Comparison of ENCODE assay signal across 11 mouse cellular contexts in genomic region chr11:33180701-33181116, GRCm38 (mm10). TPM values are rescaled to one million over a fixed set of nuclear protein-coding genes. Genes with fewer than 3 reads are reported as not detected.
DNase-seq lines count a peak whose midpoint lies in the region; ATAC-seq and TF ChIP-seq lines count a peak whose summit lies in the region.
"Had no signal": no experiment of that assay in that cellular context is flagged by ENCODE, and none has a peak within 500 bp of the region (broad histone marks: within the 10 kb centered on the region; RNA-seq: fewer than 3 reads in every experiment).

No protein-coding gene starts in this region.

- H3K9me3 ChIP-seq in kidney, postnatal 0 days (replicated peaks; ENCODE audit: low read length), result no peaks in the 10 kb centered on the region
- no peaks in the 10 kb centered on the region for H3K9me3 ChIP-seq in embryonic facial prominence, embryonic 11.5 days (replicated peaks; ENCODE audit: control insufficient read depth, low read length)
- no peaks in the 10 kb centered on the region for H3K9me3 ChIP-seq in hindbrain, postnatal 0 days (ENCODE audit: low read length)
- no peaks in the 10 kb centered on the region for H3K9me3 ChIP-seq in neural tube, embryonic 13.5 days

- ATAC-seq in kidney, postnatal 0 days (replicated peaks; ENCODE audit: low FRiP score, low read depth), result no peak; the same call in 1 of the 2 replicates
- peak; percentile 25; the same call in 1 of the 2 replicates for ATAC-seq in embryonic facial prominence, embryonic 11.5 days (replicated peaks; ENCODE audit: insufficient number of reproducible peaks, low FRiP score, low TSS enrichment, low read depth)
- peak; percentile 57; the same call in 1 of the 2 replicates for ATAC-seq in hindbrain, postnatal 0 days
- no peak for ATAC-seq in neural tube, embryonic 13.5 days (ENCODE audit: low read depth)

- peak overlapping the region; percentile 47 for H3K4me2 ChIP-seq in kidney, postnatal 0 days (ENCODE audit: low read length)
- H3K4me2 ChIP-seq in embryonic facial prominence, embryonic 11.5 days (ENCODE audit: low read depth, low read length), result peak overlapping the region; percentile 51
- H3K4me2 ChIP-seq in hindbrain, postnatal 0 days (ENCODE audit: low read depth, low read length), result peak overlapping the region; percentile 40
- H3K4me2 ChIP-seq in neural tube, embryonic 13.5 days, result peak overlapping the region; percentile 49

- TF ChIP-seq CTCF in kidney, postnatal 0 days (IDR thresholded peaks at IDR 0.05; ENCODE audit: low read depth), result no peak
- TF ChIP-seq CTCF in hindbrain, postnatal 0 days (IDR thresholded peaks at IDR 0.05; ENCODE audit: low read depth), result no peak
- TF ChIP-seq CTCF in gastrocnemius, adult 2 months (IDR thresholded peaks at IDR 0.05), result no peak

- peak; percentile 51 for DNase-seq in kidney, postnatal 0 days (ENCODE audit: low spot score)
- no peak for DNase-seq in kidney, adult 8-10 months
- DNase-seq in embryonic facial prominence, embryonic 11.5 days (ENCODE audit: low spot score), result peak; percentile 61
- DNase-seq in hindbrain, postnatal 0 days (ENCODE audit: low spot score), result peak; percentile 37
- DNase-seq in gastrocnemius, adult 2 months, result no peak
- DNase-seq in gastrocnemius, postnatal 10 days, result no peak
- DNase-seq in lung, postnatal 14 days, result no peak

- WGBS in kidney, postnatal 0 days, result 3% methylated on average over 18 of the region's 18 CpGs
- under 1% methylated on average over 18 of the region's 18 CpGs for WGBS in embryonic facial prominence, embryonic 11.5 days
- 9% methylated on average over 18 of the region's 18 CpGs for WGBS in hindbrain, postnatal 0 days
- 2% methylated on average over 18 of the region's 18 CpGs for WGBS in neural tube, embryonic 13.5 days

- no peaks in the 10 kb centered on the region for H3K4me1 ChIP-seq in kidney, postnatal 0 days (replicated peaks; ENCODE audit: insufficient read depth, low read length)
- H3K4me1 ChIP-seq in embryonic facial prominence, embryonic 11.5 days (ENCODE audit: control insufficient read depth, insufficient read depth, low read length), result peaks cover 4% of the 10 kb centered on the region; the same call in 1 of the 2 replicates
- H3K4me1 ChIP-seq in hindbrain, postnatal 0 days (ENCODE audit: insufficient read depth, low read length), result no peaks in the 10 kb centered on the region
- peaks cover 23% of the 10 kb centered on the region for H3K4me1 ChIP-seq in neural tube, embryonic 13.5 days (replicated peaks)

- intact Hi-C loops in gastrocnemius, adult 2 months (cut with DNase I), result no loop called here

- H3K36me3 ChIP-seq in kidney, postnatal 0 days (ENCODE audit: insufficient read depth, low read length), result no peaks in the 10 kb centered on the region
- no peaks in the 10 kb centered on the region for H3K36me3 ChIP-seq in embryonic facial prominence, embryonic 11.5 days (replicated peaks; ENCODE audit: control insufficient read depth, insufficient read depth, low read depth, low read length)
- H3K36me3 ChIP-seq in hindbrain, postnatal 0 days (ENCODE audit: insufficient read depth, low read length), result no peaks in the 10 kb centered on the region
- no peaks in the 10 kb centered on the region for H3K36me3 ChIP-seq in neural tube, embryonic 13.5 days

- no peak overlapping the region; the same call in 1 of the 2 replicates for H3K4me3 ChIP-seq in kidney, postnatal 0 days (replicated peaks; ENCODE audit: low read depth, low read length)
- H3K4me3 ChIP-seq in embryonic facial prominence, embryonic 11.5 days (ENCODE audit: low read depth, low read length), result peak overlapping the region; percentile 14; the same call in 1 of the 2 replicates
- H3K4me3 ChIP-seq in hindbrain, postnatal 0 days (ENCODE audit: low read length), result peak overlapping the region; percentile 1; the same call in 1 of the 2 replicates
- peak overlapping the region; percentile 19 for H3K4me3 ChIP-seq in neural tube, embryonic 13.5 days
- H3K4me3 ChIP-seq in gastrocnemius, adult 2 months, result no peak overlapping the region

- H3K9ac ChIP-seq in kidney, postnatal 0 days (ENCODE audit: low read depth, low read length), result no peak overlapping the region
- H3K9ac ChIP-seq in embryonic facial prominence, embryonic 11.5 days (replicated peaks; ENCODE audit: low read length), result peak overlapping the region; percentile 26; the same call in 1 of the 2 replicates
- no peak overlapping the region for H3K9ac ChIP-seq in hindbrain, postnatal 0 days (replicated peaks; ENCODE audit: low read length)
- peak overlapping the region; percentile 44; the same call in 1 of the 2 replicates for H3K9ac ChIP-seq in neural tube, embryonic 13.5 days

- peaks cover 9% of the 10 kb centered on the region; the same call in 1 of the 2 replicates for H3K27me3 ChIP-seq in kidney, postnatal 0 days (ENCODE audit: insufficient read depth, low read length)
- H3K27me3 ChIP-seq in embryonic facial prominence, embryonic 11.5 days (ENCODE audit: control insufficient read depth, insufficient read depth, low read length), result peaks cover 3% of the 10 kb centered on the region; the same call in 1 of the 2 replicates
- 0 out of 2 replicates have a peak, but pooled peaks cover 3% of the 10 kb centered on the region for H3K27me3 ChIP-seq in hindbrain, postnatal 0 days (ENCODE audit: insufficient read depth, low read length)
- peaks cover 34% of the 10 kb centered on the region for H3K27me3 ChIP-seq in neural tube, embryonic 13.5 days

- no peak overlapping the region for H3K27ac ChIP-seq in kidney, postnatal 0 days
- no peak overlapping the region for H3K27ac ChIP-seq in embryonic facial prominence, embryonic 11.5 days (replicated peaks; ENCODE audit: low read depth, low read length)
- no peak overlapping the region for H3K27ac ChIP-seq in hindbrain, postnatal 0 days
- H3K27ac ChIP-seq in neural tube, embryonic 13.5 days (replicated peaks), result no peak overlapping the region
- no peak overlapping the region for H3K27ac ChIP-seq in gastrocnemius, adult 2 months

RNA-seq across cellular contexts. Expression of gene Npm1, which starts 17.7 kb away (rescaled TPM):
- 901 and 905 TPM in 2 replicates for polyA plus RNA-seq in kidney, postnatal 0 days (2015; fragmentation: Nextera tagmentation; extraction: Ambion mirVana)
- polyA plus RNA-seq in embryonic facial prominence, embryonic 11.5 days (2014; fragmentation: Nextera tagmentation; extraction: Ambion mirVana), result 1,326 and 1,437 TPM in 2 replicates
- 143 and 182 TPM in 2 replicates for total RNA-seq in hindbrain, postnatal 0 days (2014; rRNA removed)
- 395 and 396 TPM in 2 replicates for polyA plus RNA-seq in hindbrain, postnatal 0 days (2015; fragmentation: Nextera tagmentation; extraction: Ambion mirVana)
- polyA plus RNA-seq in neural tube, embryonic 13.5 days (2015; fragmentation: Nextera tagmentation; extraction: Ambion mirVana), result 495 and 526 TPM in 2 replicates
- total RNA-seq in gastrocnemius, adult 2 months (2021), result 100 to 1,000 TPM; 129 to 144 TPM
- 100 to 1,000 TPM; 197 to 218 TPM for total RNA-seq in gastrocnemius, postnatal 10 days (2021)

RNA-seq across cellular contexts. Expression of gene Tlx3, which starts 22.7 kb away (rescaled TPM):
- not detected in 2 replicates for polyA plus RNA-seq in kidney, postnatal 0 days (2015; fragmentation: Nextera tagmentation; extraction: Ambion mirVana)
- polyA plus RNA-seq in embryonic facial prominence, embryonic 11.5 days (2014; fragmentation: Nextera tagmentation; extraction: Ambion mirVana), result 6.0 and 7.4 TPM in 2 replicates
- total RNA-seq in hindbrain, postnatal 0 days (2014; rRNA removed), result 39.4 and 39.6 TPM in 2 replicates
- 11.3 and 14.5 TPM in 2 replicates for polyA plus RNA-seq in hindbrain, postnatal 0 days (2015; fragmentation: Nextera tagmentation; extraction: Ambion mirVana)
- 53.2 and 55.7 TPM in 2 replicates for polyA plus RNA-seq in neural tube, embryonic 13.5 days (2015; fragmentation: Nextera tagmentation; extraction: Ambion mirVana)
- total RNA-seq in gastrocnemius, adult 2 months (2021), result not detected
- total RNA-seq in gastrocnemius, postnatal 10 days (2021), result not detected
- total RNA-seq: hematopoietic stem cell, adult 5-6 weeks; megakaryocyte-erythroid progenitor cell, adult 5-6 weeks; MEL had no signal

RNA-seq across cellular contexts. Expression of gene Fgf18, which starts 33.5 kb away (rescaled TPM):
- 0.54 and 0.76 TPM in 2 replicates for polyA plus RNA-seq in kidney, postnatal 0 days (2015; fragmentation: Nextera tagmentation; extraction: Ambion mirVana)
- polyA plus RNA-seq in embryonic facial prominence, embryonic 11.5 days (2014; fragmentation: Nextera tagmentation; extraction: Ambion mirVana), result 4.0 and 5.1 TPM in 2 replicates
- total RNA-seq in hindbrain, postnatal 0 days (2014; rRNA removed), result 6.3 and 10.1 TPM in 2 replicates
- polyA plus RNA-seq in hindbrain, postnatal 0 days (2015; fragmentation: Nextera tagmentation; extraction: Ambion mirVana), result 10.0 and 10.3 TPM in 2 replicates
- 10.1 and 10.8 TPM in 2 replicates for polyA plus RNA-seq in neural tube, embryonic 13.5 days (2015; fragmentation: Nextera tagmentation; extraction: Ambion mirVana)
- 1 to 10 TPM in 1 of 2 experiments, under 1 TPM in 1; 0.89 to 2.5 TPM for total RNA-seq in gastrocnemius, adult 2 months (2021)
- 1 to 10 TPM; 7.3 to 9.3 TPM for total RNA-seq in gastrocnemius, postnatal 10 days (2021)
- total RNA-seq: hematopoietic stem cell, adult 5-6 weeks; megakaryocyte-erythroid progenitor cell, adult 5-6 weeks had no signal

Comparison
In these comparisons a context has a peak if more than half of its experiments do, and no peak if none do; other contexts are left out.
1. DNase-seq: peak in kidney, postnatal 0 days (single experiment), embryonic facial prominence, embryonic 11.5 days (single experiment) and hindbrain, postnatal 0 days (single experiment); none in kidney, adult 8-10 months (0 of 2), gastrocnemius, adult 2 months (single experiment), gastrocnemius, postnatal 10 days (single experiment) and lung, postnatal 14 days (single experiment).
2. ATAC-seq: peak in embryonic facial prominence, embryonic 11.5 days (single experiment) and hindbrain, postnatal 0 days (single experiment); none in kidney, postnatal 0 days (single experiment) and neural tube, embryonic 13.5 days (single experiment).
3. H3K4me3 ChIP-seq: peak in embryonic facial prominence, embryonic 11.5 days (single experiment), hindbrain, postnatal 0 days (single experiment) and neural tube, embryonic 13.5 days (single experiment); none in kidney, postnatal 0 days (single experiment) and gastrocnemius, adult 2 months (single experiment).
4. H3K9ac ChIP-seq: peak in embryonic facial prominence, embryonic 11.5 days (single experiment) and neural tube, embryonic 13.5 days (single experiment); none in kidney, postnatal 0 days (single experiment) and hindbrain, postnatal 0 days (single experiment).
5. Peak in every context shown above with its lines, with median percentiles within 50 percentile points of each other: H3K4me2 ChIP-seq.